Mouse (Mus musculus) brain, adult 2 months (tissue): ENCODE measurements at regions not wholly inside any gene's neighbourhood (a gene's known extent, or its start where the extent isn't known, plus 50 kb on each side); places are given as distances from the start of the nearest gene placed in this dataset.

Experiments used
- DNase-seq: peaks from one replicate; pipeline ENCODE4 v3.0.0; 2011; ENCODE audit warnings: low read depth, low spot score

GRCm38 (mm10) chr13:55962254-55962866, 126.4 kb upstream of the Pitx1 start:
- no peak for DNase-seq

- no peak for DNase-seq
Measured at GRCm38 (mm10) chr13:55954346-55954745, 118.4 kb upstream of the Pitx1 start.

- DNase-seq, result no peak
Measured at GRCm38 (mm10) chr13:55953426-55953825, 117.4 kb upstream of the Pitx1 start.

DNA sequence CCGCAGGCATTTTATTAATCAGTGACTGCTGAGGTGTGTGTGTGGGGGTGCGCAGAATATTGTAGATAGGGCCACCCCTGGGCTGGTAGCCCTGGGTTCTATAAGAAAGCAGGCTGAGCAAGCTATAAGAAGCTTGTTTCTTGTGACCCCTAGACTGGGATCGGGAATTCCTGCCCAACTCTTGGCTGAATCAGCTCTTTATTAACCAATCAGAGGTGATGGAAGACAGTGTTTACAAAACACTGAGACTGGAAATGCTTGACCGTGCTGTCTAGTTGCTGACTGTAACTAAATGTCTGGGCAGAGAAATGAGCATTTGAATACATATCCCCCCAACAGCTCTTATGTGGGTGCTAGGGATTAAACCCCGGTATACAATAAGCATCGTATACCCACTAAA, 114.8 kb upstream of the Pitx1 start:
- DNase-seq, result no peak

DNA sequence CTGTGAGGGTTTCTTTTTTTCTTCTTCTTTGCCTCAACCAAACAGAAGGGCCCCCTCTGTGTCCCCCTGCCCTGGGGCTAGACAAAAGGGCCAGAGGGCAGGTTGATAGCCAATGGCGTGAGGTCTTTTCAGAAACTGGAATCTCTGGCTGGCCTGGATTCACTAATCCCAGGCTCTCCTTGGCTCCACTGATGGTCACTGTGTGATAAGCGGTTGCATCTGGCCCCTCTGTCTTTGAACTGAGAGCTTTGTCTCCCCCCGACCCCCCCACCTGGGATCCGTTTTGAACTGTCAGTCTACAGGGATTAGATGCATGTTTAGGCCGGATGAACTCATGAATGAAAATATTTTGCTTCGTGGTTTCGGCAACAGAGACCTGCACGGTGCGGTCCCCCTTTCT, 112.6 kb upstream of the Pitx1 start:
- DNase-seq, result no peak

GRCm38 (mm10) chr13:55948144-55948543, 112.2 kb upstream of the Pitx1 start:
- no peak for DNase-seq

DNA sequence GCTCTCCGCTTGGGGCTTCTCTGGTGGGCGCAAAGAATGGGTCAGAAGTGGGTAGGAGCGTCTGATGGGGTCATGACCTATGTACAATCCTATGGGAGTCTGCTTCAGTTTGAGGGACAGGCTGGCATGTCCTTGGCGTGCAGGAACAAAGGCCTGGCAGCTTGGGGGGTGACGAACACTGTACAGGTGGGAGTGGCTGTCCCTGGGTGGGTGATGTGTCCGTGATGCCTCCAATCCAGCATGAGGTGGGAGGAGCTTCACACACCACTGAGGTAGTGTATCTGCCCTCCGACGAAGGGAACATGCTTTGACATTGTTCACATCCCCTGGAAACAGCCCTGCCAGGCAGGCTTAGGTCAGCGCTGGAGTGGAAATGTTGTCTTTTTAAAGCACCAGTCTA, 101.4 kb upstream of the Pitx1 start:
- DNase-seq, result no peak

GRCm38 (mm10) chr13:55937000-55937399, 101.0 kb upstream of the Pitx1 start:
- DNase-seq, result no peak

GRCm38 (mm10) chr13:55930637-55931036, 94.6 kb upstream of the Pitx1 start:
- DNase-seq, result no peak

GRCm38 (mm10) chr13:55929814-55930213, 93.8 kb upstream of the Pitx1 start:
- no peak for DNase-seq

DNA sequence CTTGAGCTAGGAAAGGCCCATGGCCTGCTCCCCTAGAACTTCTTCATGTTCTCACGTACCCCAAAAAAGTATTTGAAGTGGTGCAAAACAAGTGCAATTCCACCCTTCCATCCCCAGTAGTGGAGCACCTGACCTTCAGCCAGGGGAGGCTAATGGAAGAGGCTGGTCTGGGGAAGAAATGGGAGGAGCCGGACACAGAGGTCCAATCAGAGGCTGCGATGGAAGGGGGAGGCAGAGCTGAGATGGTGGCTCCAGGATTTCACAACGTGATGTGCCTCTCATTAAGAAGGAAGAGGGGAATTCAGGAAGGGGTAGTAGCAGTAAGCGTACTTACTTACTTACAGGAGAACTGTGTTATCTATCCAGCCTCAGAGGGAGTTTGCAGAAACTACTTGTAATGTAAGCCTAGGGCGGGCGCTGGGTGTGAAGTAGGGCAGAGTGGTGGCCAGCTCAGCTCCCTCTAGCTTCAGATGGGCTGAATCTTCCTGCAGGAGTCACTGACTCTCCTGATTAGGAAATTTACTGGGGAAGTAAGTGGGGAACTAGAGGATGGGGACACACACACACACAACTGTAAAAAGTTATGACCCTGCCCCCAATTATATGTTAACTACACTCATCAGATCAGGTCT, 87.6 kb upstream of the Pitx1 start:
- no peak for DNase-seq

GRCm38 (mm10) chr13:55917316-55917715, 81.3 kb upstream of the Pitx1 start:
- no peak for DNase-seq

- DNase-seq, result no peak
Measured at GRCm38 (mm10) chr13:55912271-55912711, 76.3 kb upstream of the Pitx1 start.

- DNase-seq, result no peak
Measured at GRCm38 (mm10) chr13:55909941-55910340, 73.9 kb upstream of the Pitx1 start.

GRCm38 (mm10) chr13:55904884-55905283, 68.9 kb upstream of the Pitx1 start:
- no peak for DNase-seq

DNA sequence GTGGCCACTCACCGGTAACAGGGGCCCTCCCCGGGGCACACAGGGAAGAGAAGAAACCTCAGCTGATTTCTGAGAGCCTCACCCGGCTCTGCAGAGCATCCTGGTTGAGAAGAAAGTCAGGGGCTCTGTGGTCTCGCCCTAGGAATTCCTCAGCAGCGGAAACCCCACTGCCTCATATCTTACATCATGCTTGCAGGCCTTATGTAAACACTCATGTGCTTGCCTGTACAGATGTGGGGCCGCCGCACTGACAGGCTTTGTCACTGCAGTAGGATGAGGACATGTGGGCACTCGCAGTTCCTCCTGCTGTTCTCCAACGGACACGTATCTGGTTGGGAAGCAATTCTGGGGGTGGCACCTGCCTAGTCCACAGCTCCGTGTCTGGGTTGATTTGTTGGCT, 66.3 kb upstream of the Pitx1 start:
- no peak for DNase-seq

DNA sequence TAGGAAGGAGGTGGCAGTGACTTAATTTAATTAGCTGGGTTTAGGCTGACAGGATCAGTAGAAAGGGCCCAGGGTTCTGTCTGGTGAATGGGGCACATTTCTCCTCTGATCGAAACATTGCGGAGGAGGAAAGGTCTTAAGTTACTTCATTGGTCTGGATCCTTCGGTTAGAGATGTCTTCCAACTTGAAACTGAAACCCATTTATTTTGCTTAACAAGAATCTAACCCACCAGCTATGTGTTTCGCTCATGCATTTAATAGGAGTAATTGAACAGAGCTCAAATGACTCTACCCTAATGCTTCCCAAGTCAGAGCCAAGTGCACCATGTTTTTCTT, 64.2 kb upstream of the Pitx1 start:
- DNase-seq, result no peak

- no peak for DNase-seq
Measured at GRCm38 (mm10) chr13:55899501-55900189, 63.7 kb upstream of the Pitx1 start.

GRCm38 (mm10) chr13:55898999-55899398, 63.0 kb upstream of the Pitx1 start:
- DNase-seq, result no peak

DNA sequence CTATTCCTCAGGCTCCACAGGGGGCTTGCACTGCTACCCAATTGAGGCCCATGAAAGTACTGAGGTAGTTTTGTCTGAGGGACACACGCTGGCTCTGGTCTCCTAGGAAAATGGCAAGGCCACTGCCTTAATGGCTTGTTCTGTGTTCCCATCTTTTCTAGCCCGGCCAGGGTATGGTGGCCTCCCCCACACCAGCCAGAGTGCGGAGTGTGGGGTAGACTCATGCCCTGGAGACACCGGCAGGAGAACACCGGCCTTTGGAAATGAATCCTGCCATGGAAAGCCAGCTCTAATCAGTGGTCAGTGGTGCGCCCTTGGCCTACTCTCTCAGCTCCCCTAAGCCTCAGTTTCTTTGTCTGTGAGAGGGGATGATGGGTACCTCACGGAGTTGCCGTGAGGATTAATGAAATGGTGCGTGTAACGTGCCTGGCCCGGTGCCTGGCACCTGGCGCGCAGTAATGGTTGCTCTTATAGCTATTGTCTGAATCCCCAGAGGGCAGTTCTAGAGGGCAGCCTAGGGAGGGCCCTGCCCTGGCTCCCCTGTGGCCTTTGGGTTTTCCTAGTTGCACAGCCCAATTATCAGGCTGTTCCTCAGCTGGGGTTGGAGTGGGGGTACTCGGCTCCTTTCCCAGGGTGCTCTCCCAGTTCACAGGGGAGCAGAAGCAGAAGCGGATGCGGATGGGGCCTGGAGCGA, 62.4 kb upstream of the Pitx1 start:
- DNase-seq, result no peak

- DNase-seq, result no peak
Measured at GRCm38 (mm10) chr13:55895505-55895904, 59.5 kb upstream of the Pitx1 start.

GRCm38 (mm10) chr13:55893154-55894018, 57.4 kb upstream of the Pitx1 start:
- no peak for DNase-seq
